Mouse (Mus musculus) regulatory T cell (primary cell): Measurements from ENCODE around the gene 4931440F15Rik.

Experiments used
- in situ Hi-C: fragments of 300-600 bp; cut with MboI, MseI; formaldehyde crosslinking; loops from one replicate; pipeline ENCODE4 v1.15.1; 2025; ENCODE audit warnings: high pct_unique_total_duplicates

The 4931440F15Rik gene

GRCm38 (mm10) chr11:29801432-29802427, 23.7 kb downstream of the 4931440F15Rik start:
- in situ Hi-C loops = no loop called here

- in situ Hi-C loops = no loop called here
Measured at GRCm38 (mm10) chr11:29799839-29800238, 25.6 kb downstream of the 4931440F15Rik start.

GRCm38 (mm10) chr11:29795106-29795505, 30.4 kb downstream of the 4931440F15Rik start:
- in situ Hi-C loops = no loop called here

- in situ Hi-C loops = no loop called here
Measured at GRCm38 (mm10) chr11:29794475-29794874, 31.0 kb downstream of the 4931440F15Rik start.

- in situ Hi-C loops = no loop called here
Measured at GRCm38 (mm10) chr11:29790796-29791195, 34.7 kb downstream of the 4931440F15Rik start.

GRCm38 (mm10) chr11:29788921-29789638, 36.4 kb downstream of the 4931440F15Rik start:
- in situ Hi-C loops = no loop called here

- in situ Hi-C loops = no loop called here
Measured at GRCm38 (mm10) chr11:29788499-29788898, 37.0 kb downstream of the 4931440F15Rik start.

- in situ Hi-C loops = no loop called here
Measured at GRCm38 (mm10) chr11:29787473-29787872, 38.0 kb downstream of the 4931440F15Rik start.

GRCm38 (mm10) chr11:29786583-29787219, 38.8 kb downstream of the 4931440F15Rik start:
- in situ Hi-C loops = no loop called here

GRCm38 (mm10) chr11:29779409-29780026, 46.0 kb downstream of the 4931440F15Rik start:
- in situ Hi-C loops = no loop called here

GRCm38 (mm10) chr11:29778936-29779335, 46.5 kb downstream of the 4931440F15Rik start:
- in situ Hi-C loops = no loop called here

- in situ Hi-C loops = no loop called here
Measured at GRCm38 (mm10) chr11:29777964-29778363, 47.5 kb downstream of the 4931440F15Rik start.

GRCm38 (mm10) chr11:29774760-29775159, 50.7 kb downstream of the 4931440F15Rik start:
- in situ Hi-C loops = no loop called here

GRCm38 (mm10) chr11:29774296-29774695, 51.2 kb downstream of the 4931440F15Rik start:
- in situ Hi-C loops = no loop called here
